Mouse (Mus musculus): Measurements from ENCODE around the gene Rtkn.

GRCm38 (mm10) chr6:83172240-83172920 is 37.1 kb downstream of the Rtkn start:
- TF ChIP-seq CTCF (IDR thresholded peaks at IDR 0.05; ENCODE audit: low read depth, low read length), result no peak
- TF ChIP-seq POLR2A (IDR thresholded peaks at IDR 0.05; ENCODE audit: extremely low read depth, insufficient read depth, low read length), result no peak

Data from liver, adult 2 months (tissue).